Mouse (Mus musculus) stomach, embryonic 14.5 days (tissue): ENCODE results near the gene Ctsz. TPM values are rescaled to one million over a fixed set of nuclear protein-coding genes. Genes with fewer than 3 reads are reported as not detected.

ENCODE experiments used
- ATAC-seq: fragments of 200-750 bp; cut with Nextera tagmentation; 2 replicates; pipeline ENCODE4 v1.8.0; 2017; ENCODE audit warnings: low read depth, moderate TSS enrichment; ENCODE audit not compliant: insufficient number of reproducible peaks, insufficient read depth, low FRiP score
- H3K27ac ChIP-seq: fragments of 300-500 bp; sonication (generic); 2 replicates; pipeline ENCODE4 v1.5.1; 2014; ENCODE audit warnings: mild to moderate bottlenecking, low read length, moderate library complexity, mixed read lengths
- H3K27me3 ChIP-seq: fragments of 300-500 bp; sonication (generic); 2 replicates; pipeline ENCODE4 v1.6.1; 2014; ENCODE audit warnings: low read length, control low read depth, mixed read lengths; ENCODE audit not compliant: control insufficient read depth, insufficient read depth
- H3K36me3 ChIP-seq: fragments of 300-500 bp; sonication (generic); 2 replicates; pipeline ENCODE4 v1.6.1; 2014; ENCODE audit warnings: mild to moderate bottlenecking, control low read depth, low read length, moderate library complexity, mixed read lengths; ENCODE audit not compliant: control insufficient read depth, insufficient read depth
- H3K4me1 ChIP-seq: fragments of 300-500 bp; sonication (generic); 2 replicates; pipeline ENCODE4 v1.6.1; 2014; ENCODE audit warnings: low read length, control low read depth, mixed read lengths; ENCODE audit not compliant: control insufficient read depth, insufficient read depth
- H3K4me2 ChIP-seq: fragments of 300-500 bp; sonication (generic); replicated peaks from 2 replicates; pipeline ENCODE4 v1.6.1; 2014; ENCODE audit warnings: low read depth, low read length, control low read depth
- H3K4me3 ChIP-seq: fragments of 300-500 bp; sonication (generic); 2 replicates; pipeline ENCODE4 v1.5.1; 2014; ENCODE audit warnings: low read depth, low read length, control low read depth
- H3K9ac ChIP-seq: fragments of 300-500 bp; sonication (generic); replicated peaks from 2 replicates; pipeline ENCODE4 v1.6.1; 2014; ENCODE audit warnings: low read depth, mild to moderate bottlenecking, control low read depth, low read length, moderate library complexity, mixed read lengths
- H3K9me3 ChIP-seq: fragments of 300-500 bp; sonication (generic); 2 replicates; pipeline ENCODE4 v1.6.1; 2016; ENCODE audit warnings: low read depth, low read length, control low read depth; ENCODE audit not compliant: control insufficient read depth
- WGBS: fragments of 180-500 bp; shearing (Covaris S2); extraction: QIAGEN DNeasy Blood & Tissue Kit; methylation state at CpG from one replicate; pipeline ENCODE4 v1.1.7; 2014; 5-methylcytosine and 5-hydroxymethylcytosine counted together
- polyA plus RNA-seq: library from polyadenylated mRNA; unstranded; fragments of >200 nt; fragmentation: Nextera tagmentation; extraction: Ambion mirVana; gene quantifications from 2 replicates; pipeline ENCODE4 v1.2.1, GENCODE M21; 2014

Gene Ctsz
- polyA plus RNA-seq, 1 experiment from 2014 or later, result 176 TPM

GRCm38 (mm10) chr2:174446905-174447304, 8.1 kb upstream of the Ctsz start:
- Histone ChIP-seq H3K36me3 (no peaks in the 10 kb centered on the region), H3K4me1 (peaks cover 4% of the 10 kb centered on the region; the same call in 1 of the 2 replicates), H3K27ac (no peak overlapping the region), H3K4me3 (no peak overlapping the region), H3K9ac (no peak overlapping the region), H3K27me3 (no peaks in the 10 kb centered on the region), H3K4me2 (no peak overlapping the region), H3K9me3 (no peaks in the 10 kb centered on the region)
- no peak for ATAC-seq
- 60% methylated on average over 8 of the region's 8 CpGs for WGBS

GRCm38 (mm10) chr2:174446492-174446891, 7.7 kb upstream of the Ctsz start:
- Histone ChIP-seq H3K4me3 (no peak overlapping the region), H3K27ac (no peak overlapping the region), H3K9me3 (no peaks in the 10 kb centered on the region), H3K36me3 (no peaks in the 10 kb centered on the region), H3K4me1 (peaks cover 4% of the 10 kb centered on the region; the same call in 1 of the 2 replicates), H3K4me2 (no peak overlapping the region), H3K9ac (no peak overlapping the region), H3K27me3 (no peaks in the 10 kb centered on the region)
- WGBS, result 46% methylated on average over 7 of the region's 7 CpGs
- ATAC-seq, result no peak

GRCm38 (mm10) chr2:174445018-174445417, 6.2 kb upstream of the Ctsz start:
- Histone ChIP-seq H3K27ac (no peak overlapping the region), H3K27me3 (no peaks in the 10 kb centered on the region), H3K9me3 (no peaks in the 10 kb centered on the region), H3K36me3 (no peaks in the 10 kb centered on the region), H3K9ac (no peak overlapping the region), H3K4me3 (no peak overlapping the region), H3K4me2 (no peak overlapping the region), H3K4me1 (peaks cover 4% of the 10 kb centered on the region; the same call in 1 of the 2 replicates)
- no peak for ATAC-seq
- 71% methylated on average over 6 of the region's 6 CpGs for WGBS

GRCm38 (mm10) chr2:174444359-174444758, 5.5 kb upstream of the Ctsz start:
- peaks cover 5% of the 10 kb centered on the region for H3K4me1 ChIP-seq
- no peak overlapping the region for H3K27ac ChIP-seq
- H3K9me3 ChIP-seq, result no peaks in the 10 kb centered on the region
- H3K4me3 ChIP-seq, result no peak overlapping the region
- WGBS, result 70% methylated on average over 7 of the region's 7 CpGs
- no peaks in the 10 kb centered on the region for H3K27me3 ChIP-seq
- H3K9ac ChIP-seq, result no peak overlapping the region
- no peak for ATAC-seq
- no peaks in the 10 kb centered on the region for H3K36me3 ChIP-seq
- no peak overlapping the region for H3K4me2 ChIP-seq

- H3K27ac ChIP-seq, result peak overlapping the region; percentile 15; the same call in 1 of the 2 replicates
- no peak overlapping the region for H3K9ac ChIP-seq
- no peak overlapping the region for H3K4me2 ChIP-seq
- no peaks in the 10 kb centered on the region for H3K9me3 ChIP-seq
- H3K36me3 ChIP-seq, result no peaks in the 10 kb centered on the region
- 53% methylated on average over 2 of the region's 2 CpGs for WGBS
- no peak overlapping the region for H3K4me3 ChIP-seq
- H3K4me1 ChIP-seq, result peaks cover 13% of the 10 kb centered on the region
- no peak for ATAC-seq
- H3K27me3 ChIP-seq, result no peaks in the 10 kb centered on the region
These were observed 4.2 kb upstream of the Ctsz start for GRCm38 (mm10) chr2:174443046-174443445.

- Histone ChIP-seq H3K4me2 (no peak overlapping the region), H3K9ac (no peak overlapping the region)
- WGBS, result 67% methylated on average over 9 of the region's 9 CpGs
These were observed 3.6 kb upstream of the Ctsz start for GRCm38 (mm10) chr2:174442460-174442859.

GRCm38 (mm10) chr2:174441898-174442297, 3.1 kb upstream of the Ctsz start:
- 68% methylated on average over 4 of the region's 4 CpGs for WGBS
- no peaks in the 10 kb centered on the region for H3K9me3 ChIP-seq
- no peak for ATAC-seq

More at GRCm38 (mm10) chr2:174442460-174442859, 3.6 kb upstream of the Ctsz start:
- no peak for ATAC-seq
- Histone ChIP-seq H3K36me3 (no peaks in the 10 kb centered on the region), H3K9me3 (no peaks in the 10 kb centered on the region), H3K4me1 (peaks cover 19% of the 10 kb centered on the region), H3K4me3 (no peak overlapping the region), H3K27ac (no peak overlapping the region), H3K27me3 (no peaks in the 10 kb centered on the region)

GRCm38 (mm10) chr2:174439961-174440360, 1.1 kb upstream of the Ctsz start:
- Histone ChIP-seq H3K36me3 (no peaks in the 10 kb centered on the region), H3K4me1 (peaks cover 19% of the 10 kb centered on the region), H3K4me2 (no peak overlapping the region), H3K27ac (no peak overlapping the region), H3K9ac (no peak overlapping the region), H3K4me3 (no peak overlapping the region), H3K27me3 (no peaks in the 10 kb centered on the region), H3K9me3 (no peaks in the 10 kb centered on the region)
- no peak for ATAC-seq
- 83% methylated on average over 9 of the region's 9 CpGs for WGBS

More at GRCm38 (mm10) chr2:174441898-174442297, 3.1 kb upstream of the Ctsz start:
- Histone ChIP-seq H3K36me3 (no peaks in the 10 kb centered on the region), H3K27me3 (no peaks in the 10 kb centered on the region), H3K4me3 (no peak overlapping the region), H3K4me1 (peaks cover 19% of the 10 kb centered on the region), H3K4me2 (no peak overlapping the region), H3K27ac (no peak overlapping the region), H3K9ac (no peak overlapping the region)

- no peak for ATAC-seq
- Histone ChIP-seq H3K9ac (no peak overlapping the region), H3K4me1 (peaks cover 19% of the 10 kb centered on the region), H3K27ac (no peak overlapping the region), H3K36me3 (no peaks in the 10 kb centered on the region), H3K4me2 (no peak overlapping the region), H3K4me3 (peak overlapping the region; percentile 60; the same call in 1 of the 2 replicates), H3K27me3 (no peaks in the 10 kb centered on the region), H3K9me3 (no peaks in the 10 kb centered on the region)
- 54% methylated on average over 5 of the region's 5 CpGs for WGBS
These were observed 605 bp upstream of the Ctsz start for GRCm38 (mm10) chr2:174439450-174439838.
